Mouse (Mus musculus) limb, embryonic 10.5 days (tissue): Measurements from ENCODE around the gene Pcif1. TPM values are rescaled to one million over a fixed set of nuclear protein-coding genes. Genes with fewer than 3 reads are reported as not detected.
"Not testable (repeated sequence)": the region's sequence is repeated elsewhere in the genome, so short reads cannot be mapped to it uniquely, and the experiment has no call there.

Source experiments
- DNase-seq: peaks from one replicate; pipeline ENCODE4 v3.0.0-alpha.2; 2017; ENCODE audit warnings: low spot score
- H3K27ac ChIP-seq: fragments of 300-500 bp; sonication (generic); 2 replicates; pipeline ENCODE4 v1.5.1; 2016; ENCODE audit warnings: mild to moderate bottlenecking
- H3K27me3 ChIP-seq: fragments of 300-500 bp; sonication (generic); 2 replicates; pipeline ENCODE4 v1.6.1; 2016; ENCODE audit warnings: low read depth, mild to moderate bottlenecking; ENCODE audit not compliant: poor library complexity, severe bottlenecking
- H3K36me3 ChIP-seq: fragments of 300-500 bp; sonication (generic); 2 replicates; pipeline ENCODE4 v1.6.1; 2016; ENCODE audit warnings: mild to moderate bottlenecking, moderate library complexity
- H3K4me1 ChIP-seq: fragments of 300-500 bp; sonication (generic); 2 replicates; pipeline ENCODE4 v1.6.1; 2016
- H3K4me3 ChIP-seq: fragments of 300-500 bp; sonication (generic); 2 replicates; pipeline ENCODE4 v1.5.1; 2016; ENCODE audit warnings: mild to moderate bottlenecking, moderate library complexity
- H3K9me3 ChIP-seq: fragments of 300-500 bp; sonication (generic); replicated peaks from 2 replicates; pipeline ENCODE4 v1.6.1; 2016; ENCODE audit warnings: mild to moderate bottlenecking
- WGBS: fragments of 180-500 bp; shearing (Covaris S2); methylation state at CpG from one replicate; pipeline ENCODE4 v1.1.7; 2016; 5-methylcytosine and 5-hydroxymethylcytosine counted together
- polyA plus RNA-seq: library from polyadenylated mRNA; unstranded; fragments of >200 nt; fragmentation: Nextera tagmentation; extraction: Ambion mirVana; gene quantifications from 2 replicates; pipeline ENCODE4 v1.2.1, GENCODE M21; 2016

Gene Pcif1
- polyA plus RNA-seq: 73.7 and 86.7 TPM in 2 replicates

- H3K27ac ChIP-seq: peak within 1 kb of the TSS; percentile 100
- WGBS: 0% methylated on average over 40 of the region's 40 CpGs
- no peaks in the 10 kb centered on the region for H3K27me3 ChIP-seq
- peak within 1 kb of the TSS; percentile 92 for H3K4me3 ChIP-seq
- H3K9me3 ChIP-seq: no peaks in the 10 kb centered on the region
- peaks cover 29% of the 10 kb centered on the region for H3K4me1 ChIP-seq
- H3K36me3 ChIP-seq: peaks cover 25% of the 10 kb centered on the region
- DNase-seq: peak; percentile 98
These were observed at the start of gene Pcif1 for GRCm38 (mm10) chr2:164879228-164879567. Gene Pcif1, plus strand, starts transcription at chr2:164879304.

GRCm38 (mm10) chr2:164831029-164831428 is 48.1 kb upstream of the Pcif1 start:
- WGBS: 90% methylated on average over 10 of the region's 10 CpGs
- peaks cover 27% of the 10 kb centered on the region for H3K4me1 ChIP-seq
- H3K4me3 ChIP-seq: no peak overlapping the region
- no peak overlapping the region for H3K27ac ChIP-seq
- H3K36me3 ChIP-seq: peaks cover 38% of the 10 kb centered on the region
- H3K9me3 ChIP-seq: no peaks in the 10 kb centered on the region
- no peaks in the 10 kb centered on the region for H3K27me3 ChIP-seq
- DNase-seq: no peak

GRCm38 (mm10) chr2:164832032-164832747 is 46.9 kb upstream of the Pcif1 start:
- WGBS: 65% methylated on average over 16 of the region's 16 CpGs
- Histone ChIP-seq H3K36me3 (peaks cover 37% of the 10 kb centered on the region), H3K4me1 (peaks cover 27% of the 10 kb centered on the region), H3K27ac (peak overlapping the region; percentile 93), H3K9me3 (no peaks in the 10 kb centered on the region), H3K27me3 (no peaks in the 10 kb centered on the region), H3K4me3 (peak overlapping the region; percentile 88)
- no peak for DNase-seq

GRCm38 (mm10) chr2:164832748-164833301 is 46.3 kb upstream of the Pcif1 start, which contains the start of gene Ctsa:
Gene Ctsa, plus strand, starts transcription at chr2:164832873.
- WGBS: 1% methylated on average over 35 of the region's 35 CpGs
- Histone ChIP-seq H3K4me3 (peak within 1 kb of the TSS; percentile 88), H3K36me3 (peaks cover 37% of the 10 kb centered on the region), H3K27me3 (no peaks in the 10 kb centered on the region), H3K27ac (peak within 1 kb of the TSS; percentile 93), H3K9me3 (no peaks in the 10 kb centered on the region), H3K4me1 (peaks cover 27% of the 10 kb centered on the region)
- peak; percentile 79 for DNase-seq

GRCm38 (mm10) chr2:164833314-164833959 is 45.7 kb upstream of the Pcif1 start, which contains the start of gene Neurl2:
Gene Neurl2, minus strand, starts transcription at chr2:164833456.
- Histone ChIP-seq H3K36me3 (peaks cover 37% of the 10 kb centered on the region), H3K4me1 (peaks cover 27% of the 10 kb centered on the region), H3K27ac (peak within 1 kb of the TSS; percentile 93), H3K9me3 (no peaks in the 10 kb centered on the region), H3K4me3 (peak within 1 kb of the TSS; percentile 88), H3K27me3 (no peaks in the 10 kb centered on the region)
- peak; percentile 96 for DNase-seq
- under 1% methylated on average over 31 of the region's 31 CpGs for WGBS

- 52% methylated on average over 8 of the region's 8 CpGs for WGBS
These were observed 44.6 kb upstream of the Pcif1 start for GRCm38 (mm10) chr2:164834531-164834930.

GRCm38 (mm10) chr2:164835164-164835563 is 43.9 kb upstream of the Pcif1 start:
- Histone ChIP-seq H3K4me3 (peak overlapping the region; percentile 88; the same call in 1 of the 2 replicates), H3K9me3 (no peaks in the 10 kb centered on the region), H3K4me1 (peaks cover 27% of the 10 kb centered on the region), H3K27me3 (no peaks in the 10 kb centered on the region), H3K36me3 (peaks cover 49% of the 10 kb centered on the region), H3K27ac (no peak overlapping the region)
- 97% methylated on average over 4 of the region's 4 CpGs for WGBS
- no peak for DNase-seq

More at GRCm38 (mm10) chr2:164834531-164834930, 44.6 kb upstream of the Pcif1 start:
- peak overlapping the region; percentile 88 for H3K4me3 ChIP-seq
- no peak for DNase-seq
- peak overlapping the region; percentile 93 for H3K27ac ChIP-seq
- H3K27me3 ChIP-seq: no peaks in the 10 kb centered on the region
- H3K9me3 ChIP-seq: no peaks in the 10 kb centered on the region
- peaks cover 42% of the 10 kb centered on the region for H3K36me3 ChIP-seq
- peaks cover 27% of the 10 kb centered on the region for H3K4me1 ChIP-seq

- Histone ChIP-seq H3K27ac (no peak overlapping the region), H3K9me3 (no peaks in the 10 kb centered on the region), H3K27me3 (no peaks in the 10 kb centered on the region), H3K4me3 (no peak overlapping the region), H3K36me3 (peaks cover 9% of the 10 kb centered on the region), H3K4me1 (no peaks in the 10 kb centered on the region)
- DNase-seq: no peak
- WGBS: 51% methylated on average over 3 of the region's 3 CpGs
These were observed 33.3 kb upstream of the Pcif1 start for GRCm38 (mm10) chr2:164845782-164846181.

- H3K9me3 ChIP-seq: no peaks in the 10 kb centered on the region
- H3K27me3 ChIP-seq: peaks cover 16% of the 10 kb centered on the region
- no peak overlapping the region for H3K27ac ChIP-seq
- 92% methylated on average over 8 of the region's 8 CpGs for WGBS
- H3K4me3 ChIP-seq: no peak overlapping the region
- peaks cover 4% of the 10 kb centered on the region; the same call in 1 of the 2 replicates for H3K4me1 ChIP-seq
- DNase-seq: no peak
- peaks cover 4% of the 10 kb centered on the region; the same call in 1 of the 2 replicates for H3K36me3 ChIP-seq
These were observed 29.0 kb upstream of the Pcif1 start for GRCm38 (mm10) chr2:164850061-164850460.

- WGBS: 86% methylated on average over 5 of the region's 5 CpGs
- not testable (repeated sequence) for H3K4me3 ChIP-seq
- H3K4me1 ChIP-seq: peaks cover 38% of the 10 kb centered on the region
These were observed 23.5 kb upstream of the Pcif1 start for GRCm38 (mm10) chr2:164855572-164855971.

GRCm38 (mm10) chr2:164856309-164857100 is 22.6 kb upstream of the Pcif1 start:
- peak; percentile 59 for DNase-seq
- H3K27ac ChIP-seq: peak overlapping the region; percentile 46; the same call in 1 of the 2 replicates
- H3K36me3 ChIP-seq: no peaks in the 10 kb centered on the region
- peaks cover 38% of the 10 kb centered on the region for H3K4me1 ChIP-seq
- H3K4me3 ChIP-seq: peak overlapping the region; percentile 67
- H3K9me3 ChIP-seq: no peaks in the 10 kb centered on the region
- H3K27me3 ChIP-seq: peaks cover 71% of the 10 kb centered on the region
- 1% methylated on average over 42 of the region's 42 CpGs for WGBS

More at GRCm38 (mm10) chr2:164855572-164855971, 23.5 kb upstream of the Pcif1 start:
- H3K36me3 ChIP-seq, H3K9me3 ChIP-seq, H3K27ac ChIP-seq, DNase-seq: not testable (repeated sequence)
- peaks cover 68% of the 10 kb centered on the region for H3K27me3 ChIP-seq

- WGBS: under 1% methylated on average over 47 of the region's 47 CpGs
- Histone ChIP-seq H3K9me3 (no peaks in the 10 kb centered on the region), H3K27ac (peak within 1 kb of the TSS; percentile 65), H3K4me3 (peak within 1 kb of the TSS; percentile 67), H3K36me3 (no peaks in the 10 kb centered on the region), H3K27me3 (peaks cover 71% of the 10 kb centered on the region), H3K4me1 (peaks cover 43% of the 10 kb centered on the region)
- DNase-seq: peak; percentile 74
These were observed 21.8 kb upstream of the Pcif1 start, which contains the start of gene Pltp for GRCm38 (mm10) chr2:164857101-164857821. Gene Pltp, minus strand, starts transcription at chr2:164857711.
